Mouse (Mus musculus): Measurements from ENCODE around the gene Lrrn2. TPM values are rescaled to one million over a fixed set of nuclear protein-coding genes. Genes with fewer than 3 reads are reported as not detected.
"Not testable (repeated sequence)": the region's sequence is repeated elsewhere in the genome, so short reads cannot be mapped to it uniquely, and the experiment has no call there.

Lrrn2 gene
- total RNA-seq, 2 experiments from 2014 or later: 218 to 236 TPM

DNA sequence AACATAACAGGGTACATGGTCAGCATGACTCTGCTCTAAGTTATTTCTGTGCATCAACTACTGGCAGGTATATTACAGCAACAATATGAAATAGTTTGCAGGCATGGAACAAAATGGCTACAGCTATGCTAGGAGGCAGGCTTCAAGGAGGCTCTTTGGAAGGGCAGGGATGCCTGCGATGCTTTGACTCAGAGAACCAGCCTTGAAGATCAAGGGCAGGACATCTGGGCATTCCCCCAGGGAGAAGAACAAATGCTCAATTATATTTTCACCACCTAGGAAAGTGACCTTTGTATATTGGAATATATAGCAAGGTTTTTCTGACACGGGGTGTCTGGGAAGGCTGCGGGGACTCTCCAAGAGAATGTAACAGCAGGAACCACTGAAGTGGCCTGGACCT, 81.7 kb downstream of the Lrrn2 start:
- TF ChIP-seq CTCF (conservative IDR thresholded peaks at IDR 0.05): no peak
- Histone ChIP-seq H3K27ac (no peak overlapping the region), H3K4me3 (no peak overlapping the region)
- no peak for DNase-seq (ENCODE audit: low spot score in 2 of 2)

DNA sequence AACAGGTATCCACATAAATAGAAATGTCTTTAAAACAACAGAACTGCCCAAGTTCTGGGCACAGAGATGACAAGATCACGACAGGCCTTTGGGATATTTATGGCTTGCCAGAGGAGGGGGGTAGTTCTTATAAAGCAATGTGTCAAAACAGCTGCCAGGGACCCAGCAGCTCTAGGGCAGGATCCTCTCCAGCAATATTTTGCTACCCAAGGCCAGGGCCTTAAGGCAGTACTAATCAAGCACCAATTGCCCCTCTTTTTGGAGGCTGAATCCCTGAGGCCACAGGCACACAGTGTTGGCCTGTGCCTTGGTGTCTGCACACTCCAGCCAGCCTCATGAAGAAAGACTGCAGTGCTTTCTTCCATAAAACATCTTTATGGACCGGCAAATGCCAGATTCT, 84.0 kb downstream of the Lrrn2 start:
- Histone ChIP-seq H3K27ac (no peak overlapping the region), H3K4me3 (no peak overlapping the region)
- DNase-seq (ENCODE audit: low spot score in 2 of 2): no peak
- TF ChIP-seq CTCF (conservative IDR thresholded peaks at IDR 0.05): no peak

DNA sequence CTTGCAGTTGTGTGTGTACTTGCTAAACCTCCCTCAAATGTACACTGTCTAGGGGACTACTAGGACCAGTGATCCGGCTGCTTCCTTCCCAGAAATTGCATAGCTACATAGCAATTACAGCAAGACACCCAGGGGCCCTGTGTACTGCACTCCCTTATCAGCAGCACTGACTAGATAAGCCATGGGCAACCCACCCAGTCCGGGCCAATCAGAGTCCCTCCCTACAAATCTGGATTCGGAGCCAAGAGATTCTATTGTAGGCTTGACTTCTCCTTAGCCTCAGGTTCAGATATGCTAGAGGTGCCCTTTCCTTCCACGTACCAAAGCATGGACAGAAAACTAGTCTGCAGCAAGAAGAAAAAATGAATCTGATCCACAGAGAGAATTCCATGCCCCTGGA, 84.6 kb downstream of the Lrrn2 start:
- TF ChIP-seq CTCF (conservative IDR thresholded peaks at IDR 0.05): no peak
- no peak overlapping the region for H3K27ac ChIP-seq
- H3K4me3 ChIP-seq: no peak overlapping the region
- no peak for DNase-seq (ENCODE audit: low spot score in 2 of 2)

DNA sequence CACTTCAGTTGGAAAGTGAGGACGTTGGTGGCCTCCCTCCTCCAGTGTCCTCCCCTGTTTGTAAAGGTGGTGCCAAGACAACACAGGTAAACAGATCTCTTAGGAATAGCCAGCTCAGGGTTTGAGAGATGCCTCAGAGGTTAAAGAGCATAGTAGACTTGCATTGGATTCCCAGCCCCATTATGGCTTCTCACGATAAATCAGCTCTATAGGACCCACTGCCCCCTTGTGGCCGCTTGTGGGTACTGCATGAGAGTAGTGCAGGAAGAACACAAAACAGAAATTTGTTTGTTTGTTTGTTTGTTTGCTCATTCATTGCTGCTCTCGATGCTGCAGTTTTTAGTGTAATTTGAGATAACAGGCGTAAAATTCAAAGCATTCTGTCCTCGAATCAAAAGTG, 88.6 kb downstream of the Lrrn2 start:
- peak; percentile 89 for TF ChIP-seq CTCF (conservative IDR thresholded peaks at IDR 0.05)
- no peak overlapping the region for H3K4me3 ChIP-seq
- no peak overlapping the region for H3K27ac ChIP-seq
- peak in 1 of 2 experiments; percentile 59 for DNase-seq (ENCODE audit: low spot score in 2 of 2)

DNA sequence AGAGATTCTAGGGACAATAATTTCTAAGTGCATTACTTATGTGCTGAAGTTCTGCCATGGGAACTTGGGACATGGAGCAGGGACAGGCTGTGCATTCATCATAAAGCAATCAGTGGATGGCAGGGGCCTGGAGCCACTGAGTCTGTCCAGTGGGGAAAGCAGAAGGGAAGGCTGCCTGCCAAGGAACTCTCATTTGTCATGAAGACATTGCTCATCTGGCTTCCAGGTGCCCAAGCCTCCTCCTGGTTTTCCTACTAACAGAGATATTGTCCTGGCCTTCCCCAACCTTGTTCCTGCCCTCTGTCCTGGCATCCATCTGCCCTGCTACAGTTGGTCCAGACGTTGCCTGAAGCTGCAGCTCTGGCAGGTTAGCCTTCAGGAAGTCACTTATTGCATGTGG, 97.3 kb downstream of the Lrrn2 start:
- no peak for TF ChIP-seq CTCF (conservative IDR thresholded peaks at IDR 0.05)

DNA sequence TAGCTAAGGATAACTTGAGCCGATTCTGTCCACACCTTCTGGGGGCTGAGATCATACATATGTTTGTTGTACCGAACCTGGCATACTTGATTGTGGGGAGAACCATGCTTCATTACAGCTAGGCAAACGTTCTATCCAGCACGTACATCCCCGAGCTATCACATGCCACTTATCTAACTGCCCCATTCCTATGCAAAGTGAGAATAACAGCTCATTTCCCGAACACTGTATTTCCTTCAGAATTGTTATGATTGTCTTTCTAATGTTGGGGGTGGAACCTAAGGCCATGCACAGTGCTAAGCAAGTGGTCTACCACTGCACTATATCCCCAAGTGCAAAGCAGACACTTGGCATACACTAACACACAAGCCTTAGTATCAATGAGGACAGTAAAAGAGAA, 101.2 kb downstream of the Lrrn2 start:
- TF ChIP-seq CTCF (conservative IDR thresholded peaks at IDR 0.05): no peak
- H3K4me3 ChIP-seq: no peak overlapping the region
- no peak for DNase-seq (ENCODE audit: low spot score in 2 of 2)
- H3K27ac ChIP-seq: no peak overlapping the region

More for the DNA sequence above, 97.3 kb downstream of the Lrrn2 start:
- no peak overlapping the region for H3K4me3 ChIP-seq
- H3K27ac ChIP-seq: no peak overlapping the region
- no peak for DNase-seq (ENCODE audit: low spot score in 2 of 2)

DNA sequence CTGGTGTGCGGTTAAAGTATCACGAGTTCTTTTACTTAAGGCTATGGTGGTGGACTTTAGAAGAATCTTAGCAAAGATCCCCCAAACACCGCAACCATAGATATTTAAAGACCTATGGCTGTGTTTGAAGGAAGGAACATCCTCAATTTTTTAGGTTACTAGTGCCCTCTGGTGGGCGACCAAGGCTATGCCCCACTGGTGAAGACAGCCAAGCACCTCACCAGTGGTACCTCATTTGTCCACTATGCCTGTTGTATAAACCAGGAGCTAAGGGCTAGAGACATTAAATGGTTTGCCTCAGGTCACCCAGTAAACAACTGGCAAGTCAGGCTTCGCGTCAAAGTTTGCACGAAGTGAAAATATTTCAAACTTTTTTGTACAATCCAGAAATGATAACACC, 102.7 kb downstream of the Lrrn2 start:
- Histone ChIP-seq H3K27ac (no peak overlapping the region), H3K4me3 (no peak overlapping the region)
- peak; percentile 64 to 74 for DNase-seq (ENCODE audit: low spot score in 2 of 2)
- TF ChIP-seq CTCF (conservative IDR thresholded peaks at IDR 0.05): peak; percentile 90

DNA sequence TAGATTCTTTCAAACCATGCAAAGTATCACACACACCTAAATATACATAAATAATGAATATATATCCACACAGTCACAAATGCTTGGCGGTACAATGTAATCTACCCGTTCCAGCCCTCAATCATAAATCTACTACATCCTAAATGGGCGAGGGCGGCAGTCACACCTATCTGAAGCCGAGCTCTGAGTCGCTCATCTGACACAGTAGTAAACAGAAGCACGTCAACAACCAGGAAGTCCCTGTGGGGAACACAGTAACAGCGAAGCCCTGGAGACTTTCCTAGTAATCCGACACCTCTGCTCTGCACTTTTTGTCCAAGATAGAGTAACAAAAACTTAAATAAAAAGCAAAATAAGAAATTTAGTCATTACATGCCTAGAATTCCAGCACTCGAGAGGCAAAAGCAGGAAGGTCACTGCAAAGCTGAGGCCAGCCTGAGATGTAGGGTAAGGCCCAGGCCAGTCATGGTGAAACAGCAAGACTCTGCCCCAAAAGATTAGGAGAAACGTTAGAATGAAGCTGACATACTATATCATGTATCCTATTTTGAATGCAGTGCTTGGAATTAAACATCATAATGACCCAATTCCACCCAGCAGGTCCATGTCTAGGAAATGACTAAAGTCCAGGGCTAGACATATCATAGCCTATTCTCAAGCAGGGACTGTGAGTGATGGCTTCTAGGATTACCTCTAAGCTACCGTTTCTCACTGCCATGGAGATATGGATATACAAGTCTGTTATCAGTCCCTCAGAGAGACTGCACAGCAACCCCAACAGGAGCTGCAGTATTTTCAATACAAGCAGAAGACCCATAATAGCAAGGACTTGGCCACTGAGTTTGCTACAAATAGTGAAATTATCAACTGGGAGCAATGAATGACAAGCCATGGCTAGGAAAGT, 108.7 kb downstream of the Lrrn2 start:
- H3K27ac ChIP-seq; H3K4me3 ChIP-seq; DNase-seq (ENCODE audit: low spot score in 2 of 2): not testable (repeated sequence)

Small RNAs within 50 kb of the gene (microRNA-seq; reads per million reads assigned to microRNA genes)
- 0 reads per million in 2 experiments for gene Gm44300

Other genes starting within 250 kb of the Lrrn2 start
- 100 to 1,000 TPM; 150 to 169 TPM for gene Nfasc, start 138.5 kb upstream of the Lrrn2 start, total RNA-seq (2021)
- 100 to 1,000 TPM in 1 of 2 experiments, 10 to 100 TPM in 1; 80.8 to 101 TPM for gene Mdm4, start 150.3 kb downstream of the Lrrn2 start, total RNA-seq (2021)
- 10 to 100 TPM; 13.7 to 15.5 TPM for gene Pik3c2b, start 165.4 kb downstream of the Lrrn2 start, total RNA-seq (2021)

Measured in layer of hippocampus, adult 2 months (tissue).